Mouse (Mus musculus) right cerebral cortex, postnatal 36 days (tissue): ENCODE data around the gene Os9.
"Not testable (repeated sequence)": the region's sequence is repeated elsewhere in the genome, so short reads cannot be mapped to it uniquely, and the experiment has no call there.

Experiments
- DNase-seq, 2 experiments: peaks; one replicate each; pipeline ENCODE4 v3.0.0; 2022; ENCODE audit warnings: low spot score in 2 of 2, mixed read lengths in 1 of 2

Gene Os9

DNA sequence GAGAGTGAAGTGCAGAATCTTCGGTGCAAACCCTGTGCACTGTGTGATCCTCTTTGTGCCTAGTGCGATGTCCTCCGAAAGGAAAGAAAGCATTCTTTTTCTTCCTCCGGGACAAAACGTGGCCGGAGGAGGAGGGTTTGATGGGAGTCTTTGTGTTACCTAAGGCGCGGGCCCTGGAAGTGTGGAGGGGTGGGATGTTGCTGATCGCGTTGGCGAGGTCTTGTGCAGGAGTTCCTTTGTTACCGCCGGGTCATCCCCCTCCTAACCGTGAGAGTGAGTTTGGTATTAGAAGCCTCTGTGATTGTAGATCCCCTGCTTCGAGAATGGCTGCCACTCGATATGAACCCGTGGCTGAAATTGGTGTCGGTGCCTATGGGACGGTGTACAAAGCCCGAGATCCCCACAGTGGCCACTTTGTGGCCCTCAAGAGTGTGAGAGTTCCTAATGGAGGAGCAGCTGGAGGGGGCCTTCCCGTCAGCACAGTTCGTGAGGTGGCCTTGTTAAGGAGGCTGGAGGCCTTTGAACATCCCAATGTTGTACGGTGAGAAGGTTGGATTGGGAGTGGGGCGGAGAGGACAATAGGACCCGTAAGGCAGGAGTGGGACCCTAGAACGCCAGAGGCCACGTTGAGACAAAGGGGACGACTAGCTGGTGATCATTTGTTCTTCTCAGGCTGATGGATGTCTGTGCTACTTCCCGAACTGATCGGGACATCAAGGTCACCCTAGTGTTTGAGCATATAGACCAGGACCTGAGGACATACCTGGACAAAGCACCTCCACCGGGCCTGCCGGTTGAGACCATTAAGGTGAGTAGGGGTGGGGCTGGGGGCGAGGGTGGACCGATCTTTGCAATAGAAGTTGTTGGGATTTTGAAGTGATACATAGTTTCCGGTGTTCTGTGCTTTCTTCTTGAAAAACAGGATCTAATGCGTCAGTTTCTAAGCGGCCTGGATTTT lies 56.7 kb downstream of the Os9 start:
- no peak for DNase-seq

- peak; percentile 98 to 99 for DNase-seq
Observed at GRCm38 (mm10) chr10:127063239-127063872, 57.6 kb downstream of the Os9 start, which contains the start of gene Cdk4. Gene Cdk4 (plus strand): TSS chr10:127063534.

DNA sequence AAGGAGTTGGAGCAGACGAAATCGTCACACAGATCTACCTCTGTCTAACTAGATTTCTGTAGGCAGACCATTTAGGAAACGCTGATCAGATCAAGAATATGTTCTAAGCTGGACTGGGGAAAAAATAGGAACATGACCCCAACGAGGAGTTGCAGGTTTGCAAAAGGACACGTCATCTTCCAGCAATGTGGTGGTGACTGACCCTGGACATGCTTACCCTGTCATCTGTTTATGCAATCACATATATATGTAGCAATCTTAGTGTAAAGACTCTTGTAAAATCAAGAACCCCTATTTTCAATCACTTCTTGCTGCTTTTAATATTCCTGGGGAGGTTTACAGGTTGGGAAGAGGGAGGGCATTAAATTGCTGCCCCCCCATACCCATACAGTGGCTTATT lies 58.4 kb downstream of the Os9 start:
- DNase-seq: no peak

- not testable (repeated sequence) for DNase-seq
Observed at GRCm38 (mm10) chr10:127062101-127062500, 58.8 kb downstream of the Os9 start.

DNA sequence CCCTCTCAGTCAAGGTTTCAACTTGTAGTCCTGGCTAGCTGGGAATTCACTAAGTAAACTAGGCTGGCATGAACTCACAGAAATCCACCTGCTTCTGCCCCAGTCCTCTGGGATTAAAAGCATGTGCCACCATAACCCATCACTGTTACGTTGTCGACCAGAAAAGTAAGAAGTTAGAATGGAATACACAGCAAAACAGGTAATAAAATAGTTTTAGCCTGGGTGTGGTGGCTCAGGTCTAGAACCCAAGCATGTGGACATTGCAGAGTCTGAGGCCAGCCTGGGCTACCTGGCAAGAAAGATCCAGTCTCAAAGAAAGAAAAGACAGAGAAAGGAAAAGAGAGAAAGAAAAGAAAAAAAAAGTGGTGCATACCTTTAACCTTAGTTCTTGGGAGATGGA lies 59.4 kb downstream of the Os9 start:
- DNase-seq: no peak

DNA sequence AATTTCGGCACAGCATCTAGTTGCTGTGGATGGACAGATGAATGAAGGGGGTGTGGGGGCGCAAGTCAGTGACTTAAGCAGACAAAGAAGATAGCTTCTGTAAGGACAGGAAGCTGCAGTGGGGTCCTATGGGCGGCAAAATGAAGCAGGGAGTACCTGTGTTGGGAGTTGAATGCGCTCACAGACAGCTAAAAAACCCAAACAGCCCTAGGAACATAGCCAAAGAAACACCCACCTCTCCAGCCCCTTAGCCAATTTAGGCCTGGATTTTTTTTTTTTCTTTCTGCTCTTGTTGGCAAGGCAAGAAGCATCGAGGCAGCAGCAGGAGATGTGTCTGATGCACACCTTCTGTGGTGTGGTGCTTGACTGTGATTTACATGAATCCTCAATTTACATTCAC lies 59.8 kb downstream of the Os9 start:
- DNase-seq: no peak

- peak in 1 of 2 experiments; percentile 79 for DNase-seq
Observed at GRCm38 (mm10) chr10:127059968-127060916, 60.7 kb downstream of the Os9 start, which contains the start of gene March9. Gene March9 (minus strand): TSS chr10:127060184.

DNA sequence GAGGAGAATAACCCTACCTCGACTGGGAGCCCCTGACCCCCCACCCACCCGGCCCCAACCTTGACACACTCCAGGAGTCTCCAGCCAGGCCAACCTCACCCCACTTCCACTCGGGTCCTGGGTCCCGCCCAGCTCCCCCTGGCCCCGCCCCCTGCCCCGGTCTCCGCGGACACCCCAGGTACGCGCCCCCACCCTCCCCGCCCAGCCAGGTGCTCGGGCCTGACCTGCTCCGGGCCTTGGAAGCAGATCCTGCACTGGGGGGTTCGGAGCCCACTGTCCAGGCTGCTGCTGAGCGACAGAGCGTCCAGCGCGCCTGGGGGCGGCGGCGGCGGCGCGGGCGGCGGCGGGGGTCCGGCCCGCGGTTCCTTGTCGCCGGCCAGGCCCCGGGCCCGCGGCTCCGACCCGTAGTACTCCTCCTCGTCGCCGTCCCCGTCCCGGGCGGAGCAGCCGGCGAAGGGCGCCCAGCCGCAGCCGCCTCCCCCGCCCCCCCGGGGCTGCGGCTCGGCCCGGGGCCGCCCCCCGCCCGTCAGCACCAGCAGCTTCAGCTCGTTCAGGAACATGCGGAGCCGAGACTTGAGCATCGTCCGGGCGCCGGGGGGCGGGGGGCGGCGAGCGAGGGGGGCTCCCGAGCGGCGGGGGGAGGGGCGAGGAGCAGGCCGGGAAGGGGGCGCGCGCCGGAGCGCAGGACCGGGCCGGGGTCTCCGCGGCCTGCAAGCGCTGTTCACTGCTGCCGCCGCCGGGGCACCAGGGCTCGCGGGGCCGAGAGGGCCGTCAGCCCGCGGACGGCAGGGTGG lies 61.6 kb downstream of the Os9 start:
- DNase-seq: no peak

DNA sequence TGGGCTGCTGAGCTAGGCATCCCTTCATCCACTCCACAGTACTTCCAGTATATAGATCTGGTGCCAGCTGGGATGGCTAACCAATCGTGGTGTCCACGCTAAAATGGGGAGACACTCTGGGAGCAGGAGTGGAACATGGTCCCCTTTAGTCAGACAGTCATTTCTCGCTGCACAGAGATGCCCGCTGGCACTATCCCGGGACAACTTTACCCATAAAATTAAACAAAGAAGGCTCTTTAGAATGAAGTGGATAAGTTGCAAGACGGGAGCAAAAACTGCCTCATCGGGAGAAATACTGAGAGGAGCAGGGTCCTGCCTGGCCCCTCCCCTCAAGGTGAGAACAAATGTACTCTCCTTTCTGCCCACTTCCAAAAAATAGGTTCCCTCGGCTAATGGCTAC lies 62.2 kb downstream of the Os9 start:
- no peak for DNase-seq

DNA sequence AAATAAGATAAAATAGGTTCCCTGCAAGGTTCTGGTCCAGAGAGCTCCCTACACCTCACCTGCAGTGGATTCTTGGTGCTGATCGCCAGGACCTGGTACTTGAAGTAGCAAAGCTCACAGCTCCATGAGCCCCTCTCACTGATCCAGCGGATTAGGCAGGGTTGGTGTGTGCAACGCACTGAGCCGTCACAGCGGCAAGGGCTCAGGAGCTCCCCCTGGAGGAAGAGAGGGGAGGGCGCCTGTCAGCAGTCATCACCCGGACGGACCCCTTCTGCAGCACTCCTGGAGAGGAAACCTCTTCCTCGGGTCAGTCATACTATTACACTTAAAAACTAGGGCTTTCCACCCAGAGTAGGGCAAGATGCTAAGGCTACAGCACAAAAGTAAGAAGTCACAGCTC lies 62.8 kb downstream of the Os9 start:
- DNase-seq: no peak

DNA sequence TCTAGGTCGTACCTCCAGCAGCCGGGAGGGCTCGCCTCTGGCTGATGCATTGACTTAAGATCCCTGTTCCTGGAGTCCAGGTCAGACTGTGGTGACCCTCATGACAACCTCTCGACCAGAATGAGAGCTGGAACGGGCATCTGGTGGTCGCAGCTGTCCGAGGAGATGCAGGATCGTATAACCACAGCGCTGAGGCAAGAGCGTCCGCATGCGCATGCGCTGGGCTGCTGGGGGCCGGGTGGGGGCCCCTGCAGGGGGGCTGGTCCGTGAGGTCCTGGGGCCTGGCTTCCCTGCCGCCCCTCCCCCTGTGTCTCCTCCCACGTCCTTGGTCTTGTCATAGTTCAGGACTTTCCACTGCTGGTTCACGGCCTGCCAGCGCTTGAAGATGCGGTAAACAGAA lies 64.4 kb downstream of the Os9 start:
- no peak for DNase-seq

DNA sequence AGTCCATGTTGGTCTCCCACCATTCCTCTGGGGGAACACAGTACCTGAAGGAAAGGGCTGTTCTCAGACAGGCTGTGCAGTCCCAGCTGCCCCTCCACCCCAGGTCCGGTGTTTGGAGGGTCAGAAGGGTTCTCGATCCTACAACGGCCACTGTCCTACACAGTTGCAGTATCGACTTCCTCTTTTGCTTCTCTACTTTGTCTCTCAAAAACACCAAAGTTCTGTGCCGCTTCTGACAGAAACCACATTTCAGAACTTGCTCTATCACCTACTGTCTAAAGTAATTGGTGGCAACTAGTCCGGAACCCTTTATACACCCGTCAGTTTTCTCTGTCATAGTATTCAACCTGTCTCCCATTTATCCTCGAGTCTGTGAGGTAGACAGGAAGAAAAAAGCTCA lies 65.5 kb downstream of the Os9 start:
- DNase-seq: no peak

DNA sequence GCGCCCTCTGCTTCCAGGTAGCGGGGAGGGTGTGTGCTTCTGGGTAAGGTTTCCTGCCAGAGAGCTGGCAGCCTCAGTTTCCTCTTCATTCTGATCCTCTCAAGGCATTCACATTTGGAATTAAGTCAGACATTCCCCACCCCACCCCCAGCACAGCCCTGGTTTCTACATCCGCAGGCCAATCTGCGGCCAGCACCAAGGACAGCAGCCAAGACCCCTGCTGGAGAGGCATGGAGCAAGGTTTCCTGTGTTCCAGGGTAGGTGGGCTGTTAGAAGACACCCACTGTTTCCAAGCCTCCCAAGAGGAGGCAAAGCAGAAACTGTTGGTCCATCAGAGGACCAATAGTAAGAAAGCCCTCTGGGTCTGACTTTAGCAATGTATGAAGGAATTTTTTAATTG lies 66.3 kb downstream of the Os9 start:
- no peak for DNase-seq

GRCm38 (mm10) chr10:127050119-127050474 lies 70.8 kb downstream of the Os9 start:
- DNase-seq: no peak

GRCm38 (mm10) chr10:127049395-127050118 lies 71.4 kb downstream of the Os9 start:
- DNase-seq: no peak

GRCm38 (mm10) chr10:127048608-127049394 lies 72.1 kb downstream of the Os9 start:
- DNase-seq: no peak

- no peak for DNase-seq
Observed at GRCm38 (mm10) chr10:127047954-127048353, 73.0 kb downstream of the Os9 start, which contains the start of gene Cyp27b1. Gene Cyp27b1 (plus strand): TSS chr10:127048250.
